Mouse (Mus musculus) cerebellum, adult 2 months (tissue): ENCODE results near the gene Vmn2r120. TPM values are rescaled to one million over a fixed set of nuclear protein-coding genes. Genes with fewer than 3 reads are reported as not detected.
"Not testable (repeated sequence)": the region's sequence is repeated elsewhere in the genome, so short reads cannot be mapped to it uniquely, and the experiment has no call there.

Source experiments
- DNase-seq, 2 experiments: peaks; one replicate each; pipeline ENCODE4 v3.0.0; 2021
- H3K27ac ChIP-seq: fragments of 200-500 bp; 2 replicates; pipeline ENCODE4 v1.5.1; 2012; ENCODE audit warnings: low read length, control low read depth, inconsistent platforms; ENCODE audit not compliant: insufficient read depth
- H3K27me3 ChIP-seq: fragments of 200-500 bp; 2 replicates; pipeline ENCODE4 v1.6.1; 2012; ENCODE audit warnings: inconsistent platforms, mild to moderate bottlenecking, low read length, moderate library complexity; ENCODE audit not compliant: control insufficient read depth, insufficient read depth
- H3K4me1 ChIP-seq: fragments of 200-500 bp; 2 replicates; pipeline ENCODE4 v1.6.1; 2011; ENCODE audit warnings: low read length; ENCODE audit not compliant: control insufficient read depth, insufficient read depth
- H3K4me3 ChIP-seq: fragments of 200-500 bp; replicated peaks from 2 replicates; pipeline ENCODE3; 2011; ENCODE audit warnings: mild to moderate bottlenecking, low read depth, low read length, control low read depth; ENCODE audit not compliant: insufficient read depth
- CTCF ChIP-seq: fragments of 200-500 bp; IDR thresholded peaks from 2 replicates; pipeline ENCODE4 v1.5.1; 2011; ENCODE audit warnings: low read depth, mild to moderate bottlenecking, control low read depth, low read length, moderate library complexity, borderline replicate concordance; ENCODE audit not compliant: insufficient read depth
- POLR2A ChIP-seq: fragments of 200-500 bp; IDR thresholded peaks from 2 replicates; pipeline ENCODE4 v1.6.1; 2011; ENCODE audit warnings: low read length, control low read depth, borderline replicate concordance; ENCODE audit not compliant: insufficient read depth
- WGBS: fragments of 180-500 bp; shearing (Covaris S2); methylation state at CpG from one replicate; pipeline ENCODE4 v1.1.7; 2018; 5-methylcytosine and 5-hydroxymethylcytosine counted together
- polyA plus RNA-seq: library from polyadenylated mRNA; depleted of rRNA; stranded (reverse); fragments of >200 nt; gene quantifications from 2 replicates; pipeline ENCODE4 v1.2.3, GENCODE M21; 2012; rRNA removed

The Vmn2r120 gene
- polyA plus RNA-seq, result not detected in 2 replicates

GRCm38 (mm10) chr17:57545405-57545804, at the start of gene Vmn2r120:
TSS of gene Vmn2r120 (minus strand) at chr17:57545505.
- Histone ChIP-seq H3K4me1 (no peaks in the 10 kb centered on the region), H3K27ac (no peak within 1 kb of the TSS), H3K4me3 (no peak within 1 kb of the TSS), H3K27me3 (no peaks in the 10 kb centered on the region)
- WGBS, result 88% methylated on average over 1 of the region's 1 CpGs
- TF ChIP-seq CTCF, result no peak
- no peak for TF ChIP-seq POLR2A
- no peak for DNase-seq

GRCm38 (mm10) chr17:57587273-57587672, 42.0 kb upstream of the Vmn2r120 start:
- H3K27me3 ChIP-seq, H3K4me3 ChIP-seq, H3K4me1 ChIP-seq, H3K27ac ChIP-seq, DNase-seq: not testable (repeated sequence)
- 79% methylated on average over 6 of the region's 6 CpGs for WGBS

DNA sequence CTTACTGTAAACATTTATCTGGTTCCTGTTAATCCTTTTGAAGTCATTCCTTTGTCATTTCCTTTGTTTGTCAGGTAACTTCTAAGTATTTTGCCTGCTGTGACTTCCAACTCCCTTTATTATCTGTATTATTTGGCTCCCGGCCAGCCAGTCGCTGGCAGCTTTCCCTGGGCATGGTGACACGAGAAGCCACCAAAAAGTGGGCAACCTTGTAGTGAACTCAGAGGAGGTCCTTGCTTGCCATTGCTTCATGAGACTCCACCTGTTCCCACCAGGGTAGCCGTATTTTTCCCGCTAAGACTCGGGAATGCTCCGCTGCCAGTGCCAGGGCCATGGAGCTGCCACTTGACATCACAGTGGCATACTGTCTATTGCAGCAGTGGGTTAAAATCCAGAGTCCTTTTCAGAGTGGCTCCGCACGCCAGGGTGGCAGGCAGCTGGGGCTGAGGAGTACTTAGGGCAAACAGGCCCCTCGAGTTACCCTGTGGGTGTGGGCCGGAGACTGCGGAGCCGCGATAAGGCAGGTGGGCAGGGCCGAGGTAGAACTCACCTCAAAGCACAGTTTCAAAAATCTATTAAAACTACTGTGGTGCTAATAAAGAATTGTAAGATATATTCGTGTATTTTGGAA, 28.9 kb upstream of the Vmn2r120 start:
- TF ChIP-seq POLR2A (no peak), CTCF (no peak)
- no peak for DNase-seq
- H3K4me1 ChIP-seq, result no peaks in the 10 kb centered on the region
- H3K27ac ChIP-seq, result no peak overlapping the region
- H3K27me3 ChIP-seq, result no peaks in the 10 kb centered on the region
- no peak overlapping the region for H3K4me3 ChIP-seq
- WGBS, result 35% methylated on average over 16 of the region's 16 CpGs

Other genes with a start within 250 kb of the Vmn2r120 start
- 1.0 and 1.6 TPM in 2 replicates for gene Adgre1, start 186.8 kb downstream of the Vmn2r120 start, polyA plus RNA-seq
- gene Gm21834, start 196.7 kb upstream of the Vmn2r120 start, polyA plus RNA-seq, result not detected in 2 replicates
- 2.0 and 2.2 TPM in 2 replicates for gene Cntnap5c, start 224.1 kb upstream of the Vmn2r120 start, polyA plus RNA-seq